Mouse (Mus musculus) myocyte (in vitro differentiated cells): ENCODE measurements at regions not wholly inside any gene's neighbourhood (a gene's known extent, or its start where the extent isn't known, plus 50 kb on each side); places are given as distances from the start of the nearest gene placed in this dataset.

ENCODE experiments used
- H3K27me3 ChIP-seq: one replicate; pipeline ENCODE4 v1.6.1; 2011; ENCODE audit not compliant: control insufficient read depth, insufficient read depth, insufficient read length
- H3K36me3 ChIP-seq: one replicate; pipeline ENCODE4 v1.6.1; 2011; ENCODE audit not compliant: control insufficient read depth, insufficient read depth
- H3K4me2 ChIP-seq: one replicate; pipeline ENCODE4 v1.6.1; 2011; ENCODE audit warnings: low read depth, control low read depth
- H3K4me3 ChIP-seq: one replicate; pipeline ENCODE4 v1.5.1; 2011; ENCODE audit warnings: mild to moderate bottlenecking, control low read depth, moderate library complexity
- H3K79me2 ChIP-seq: one replicate; pipeline ENCODE4 v1.6.1; 2011; ENCODE audit not compliant: control insufficient read depth, insufficient read depth
- H3ac ChIP-seq: one replicate; pipeline ENCODE4 v1.6.1; 2011; ENCODE audit not compliant: control insufficient read depth, insufficient read length
- CEBPB ChIP-seq: IDR thresholded peaks from 2 replicates; pipeline ENCODE4 v1.6.1; 2011; ENCODE audit warnings: mild to moderate bottlenecking, moderate library complexity; ENCODE audit not compliant: poor library complexity, insufficient read depth, severe bottlenecking
- E2F4 ChIP-seq: IDR thresholded peaks from one replicate; pipeline ENCODE4 v1.6.1; 2011; ENCODE audit warnings: mild to moderate bottlenecking, control low read depth, moderate library complexity; ENCODE audit not compliant: insufficient read depth
- MAX ChIP-seq: IDR thresholded peaks from one replicate; pipeline ENCODE4 v1.6.1; 2011; ENCODE audit warnings: low read depth, mild to moderate bottlenecking, control low read depth
- MYOD1 ChIP-seq, 3 experiments: IDR thresholded peaks; one replicate each; pipeline ENCODE4 v1.6.1; 2011; ENCODE audit warnings: control low read depth in 2 of 3, low read depth in 2 of 3, mild to moderate bottlenecking in 2 of 3, moderate library complexity in 1 of 3; ENCODE audit not compliant: insufficient read length in 2 of 3, control insufficient read depth in 1 of 3
- MYOG ChIP-seq, 3 experiments: IDR thresholded peaks; one replicate each; pipeline ENCODE4 v1.6.1; 2011; ENCODE audit warnings: control low read depth in 2 of 3, low read depth in 2 of 3, mild to moderate bottlenecking in 2 of 3; ENCODE audit not compliant: insufficient read length in 2 of 3, control insufficient read depth in 1 of 3, insufficient read depth in 1 of 3
- POLR2A ChIP-seq: IDR thresholded peaks from one replicate; pipeline ENCODE4 v1.6.1; 2011; ENCODE audit warnings: low read depth, mild to moderate bottlenecking, control low read depth, moderate library complexity; ENCODE audit not compliant: insufficient read length
- POLR2AphosphoS2 ChIP-seq: IDR thresholded peaks from one replicate; pipeline ENCODE4 v1.6.1; 2011; ENCODE audit warnings: low read depth, control low read depth; ENCODE audit not compliant: insufficient read length
- REST ChIP-seq: IDR thresholded peaks from one replicate; pipeline ENCODE4 v1.6.1; 2011; ENCODE audit warnings: mild to moderate bottlenecking, control low read depth, moderate library complexity; ENCODE audit not compliant: insufficient read depth, insufficient read length
- SRF ChIP-seq: IDR thresholded peaks from one replicate; pipeline ENCODE4 v1.6.1; 2011; ENCODE audit warnings: low read depth; ENCODE audit not compliant: control insufficient read depth, insufficient read length
- TCF12 ChIP-seq: IDR thresholded peaks from one replicate; pipeline ENCODE4 v1.6.1; 2011; ENCODE audit warnings: mild to moderate bottlenecking, control low read depth; ENCODE audit not compliant: poor library complexity, insufficient read depth, severe bottlenecking
- TCF3 ChIP-seq: IDR thresholded peaks from one replicate; pipeline ENCODE4 v1.6.1; 2011; ENCODE audit warnings: low read depth, control low read depth; ENCODE audit not compliant: insufficient read length
- USF1 ChIP-seq: IDR thresholded peaks from one replicate; pipeline ENCODE4 v1.6.1; 2011; ENCODE audit warnings: low read depth, mild to moderate bottlenecking, control low read depth, moderate library complexity

GRCm38 (mm10) chr10:72762964-72763363 is 108.3 kb downstream of the Zwint start:
- H3K79me2 ChIP-seq = no peaks in the 10 kb centered on the region

DNA sequence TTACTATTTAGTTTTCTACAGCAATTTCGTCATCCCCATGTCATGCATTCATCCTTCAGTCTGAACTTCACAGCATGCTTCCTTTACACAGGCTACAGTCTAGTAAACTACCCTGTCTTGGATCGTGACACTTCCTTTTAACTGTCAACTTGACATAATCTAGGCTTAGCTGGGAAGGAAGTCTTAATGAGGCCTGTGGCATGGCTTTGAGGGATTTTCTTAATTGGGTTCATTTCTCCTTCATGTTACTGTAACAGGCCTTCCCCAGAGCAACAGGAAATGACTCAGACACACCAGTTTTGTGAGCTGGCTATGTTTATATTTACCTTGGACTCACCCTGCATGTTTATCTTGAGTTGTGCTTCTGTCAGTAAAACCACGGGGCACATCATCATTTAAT is 123.7 kb downstream of the Zwint start:
- Histone ChIP-seq H3K4me3 (no peak overlapping the region), H3K27me3 (no peaks in the 10 kb centered on the region), H3K79me2 (no peaks in the 10 kb centered on the region), H3K36me3 (no peaks in the 10 kb centered on the region), H3ac (no peak overlapping the region), H3K4me2 (peak overlapping the region; percentile 16)
- no peak for TF ChIP-seq POLR2A
- 0 out of 2 replicates have a peak, but pooled peaks have one; percentile 11 for TF ChIP-seq CEBPB

More at GRCm38 (mm10) chr10:72762964-72763363, 108.3 kb downstream of the Zwint start:
- Histone ChIP-seq H3K27me3 (no peaks in the 10 kb centered on the region), H3K4me2 (no peak overlapping the region), H3K36me3 (no peaks in the 10 kb centered on the region), H3ac (no peak overlapping the region), H3K4me3 (no peak overlapping the region)
- no peak for TF ChIP-seq MYOG (IDR thresholded peaks at IDR 0.05; ENCODE audit: control insufficient read depth in 1 of 3, insufficient read depth in 1 of 3, insufficient read length in 2 of 3, low read depth in 2 of 3)
- TF ChIP-seq POLR2A = no peak
- TF ChIP-seq SRF = no peak
- no peak for TF ChIP-seq E2F4
- no peak for TF ChIP-seq TCF3
- TF ChIP-seq CEBPB = no peak
- no peak for TF ChIP-seq USF1
- TF ChIP-seq REST = no peak
- no peak for TF ChIP-seq TCF12
- TF ChIP-seq MYOD1 (IDR thresholded peaks at IDR 0.05; ENCODE audit: control insufficient read depth in 1 of 3, insufficient read length in 2 of 3, low read depth in 2 of 3) = no peak
- no peak for TF ChIP-seq POLR2AphosphoS2
- no peak for TF ChIP-seq MAX

DNA sequence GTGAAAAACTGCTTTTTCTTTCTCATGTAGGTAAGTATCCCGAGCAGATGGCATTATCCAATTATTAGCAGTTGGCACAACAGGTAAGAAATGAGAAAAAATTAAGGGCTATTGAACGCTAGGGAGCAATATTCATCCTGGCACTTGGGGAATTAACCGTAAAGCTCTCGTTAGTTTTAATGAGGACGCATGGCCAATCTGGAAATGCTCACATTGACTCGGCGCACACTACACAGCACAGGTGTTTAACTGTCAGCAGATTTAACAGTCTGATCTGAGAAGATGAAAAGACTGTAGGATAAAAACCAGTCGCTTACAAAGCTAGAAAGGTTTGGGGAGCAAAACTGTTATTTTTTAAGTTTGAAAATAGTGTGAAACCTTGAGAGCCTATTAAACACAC is 157.0 kb downstream of the Zwint start:
- Histone ChIP-seq H3K4me2 (no peak overlapping the region), H3K79me2 (no peaks in the 10 kb centered on the region), H3K27me3 (no peaks in the 10 kb centered on the region), H3K36me3 (no peaks in the 10 kb centered on the region), H3K4me3 (no peak overlapping the region), H3ac (no peak overlapping the region)
- no peak for TF ChIP-seq POLR2AphosphoS2
- TF ChIP-seq E2F4 = no peak
- TF ChIP-seq SRF = no peak
- TF ChIP-seq CEBPB = no peak
- TF ChIP-seq TCF3 = no peak
- TF ChIP-seq MYOG (IDR thresholded peaks at IDR 0.05; ENCODE audit: control insufficient read depth in 1 of 3, insufficient read depth in 1 of 3, insufficient read length in 2 of 3, low read depth in 2 of 3) = no peak
- TF ChIP-seq TCF12 = no peak
- TF ChIP-seq REST = no peak
- TF ChIP-seq POLR2A = no peak
- no peak for TF ChIP-seq MYOD1 (IDR thresholded peaks at IDR 0.05; ENCODE audit: control insufficient read depth in 1 of 3, insufficient read length in 2 of 3, low read depth in 2 of 3)
- no peak for TF ChIP-seq USF1

DNA sequence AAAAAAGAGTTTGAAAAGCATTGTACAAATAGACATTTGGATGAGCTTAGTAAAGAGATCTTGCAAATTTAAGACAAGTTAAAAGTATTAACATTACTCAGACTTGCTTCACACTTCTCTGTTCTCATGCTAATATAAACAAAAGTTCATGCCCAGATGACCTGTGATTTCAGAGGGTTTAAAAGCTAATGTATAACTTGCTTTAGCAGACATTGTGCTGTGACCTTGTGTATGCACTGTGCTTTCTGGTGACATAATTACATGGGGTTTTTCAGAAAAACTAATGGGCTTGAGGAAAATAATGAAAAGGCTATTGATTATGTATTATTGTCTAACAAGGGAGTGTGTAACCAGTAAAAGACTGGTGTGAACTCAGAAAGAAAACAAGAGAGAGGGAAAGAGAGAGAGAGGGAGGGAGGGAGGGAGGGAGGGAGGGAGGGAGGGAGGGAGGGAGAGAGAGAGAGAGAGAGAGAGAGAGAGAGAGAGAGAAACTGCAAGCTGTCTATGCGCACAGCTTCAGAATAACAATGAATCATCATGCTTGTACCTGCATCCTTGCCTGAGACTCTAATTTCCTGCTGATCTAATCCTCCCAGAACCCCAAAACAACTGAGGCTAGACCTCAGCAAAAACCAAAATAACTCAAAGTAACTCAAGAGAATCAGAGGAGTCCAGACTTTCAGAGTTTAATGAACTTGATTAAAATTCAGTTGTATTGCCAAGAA is 192.9 kb downstream of the Zwint start:
- H3K4me3 ChIP-seq = no peak overlapping the region
- no peaks in the 10 kb centered on the region for H3K36me3 ChIP-seq
- TF ChIP-seq POLR2AphosphoS2 (no peak), CEBPB (no peak), TCF3 (no peak), REST (no peak), MYOD1 (IDR thresholded peaks at IDR 0.05; ENCODE audit: control insufficient read depth in 1 of 3, insufficient read length in 2 of 3, low read depth in 2 of 3) (no peak), SRF (no peak), E2F4 (no peak), USF1 (no peak), TCF12 (no peak), POLR2A (no peak), MAX (no peak), MYOG (IDR thresholded peaks at IDR 0.05; ENCODE audit: control insufficient read depth in 1 of 3, insufficient read depth in 1 of 3, insufficient read length in 2 of 3, low read depth in 2 of 3) (no peak)
- H3K4me2 ChIP-seq = no peak overlapping the region
- H3ac ChIP-seq = no peak overlapping the region
- H3K79me2 ChIP-seq = no peaks in the 10 kb centered on the region
- H3K27me3 ChIP-seq = no peaks in the 10 kb centered on the region

DNA sequence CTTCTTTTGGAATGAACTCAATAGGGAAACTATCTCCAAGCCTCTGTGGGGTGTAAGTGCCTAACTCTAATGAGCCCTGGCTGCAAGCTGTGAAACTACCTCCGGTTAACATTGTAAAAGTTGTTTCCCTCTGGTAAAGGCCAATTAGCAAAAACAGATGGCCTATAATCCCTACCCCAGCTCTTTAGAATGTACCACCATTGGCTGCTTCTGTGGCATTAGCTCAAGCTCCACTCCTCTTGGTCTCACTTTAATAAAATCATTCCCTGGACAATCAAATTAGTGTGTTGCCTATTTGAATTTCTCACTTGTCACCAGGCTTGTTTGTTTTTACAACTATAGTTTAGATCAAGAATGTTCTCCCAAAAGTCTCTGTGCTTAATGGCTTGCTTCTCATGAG is 213.3 kb downstream of the Zwint start:
- TF ChIP-seq POLR2AphosphoS2 (no peak), TCF12 (no peak), REST (no peak), CEBPB (no peak)
- H3K79me2 ChIP-seq = no peaks in the 10 kb centered on the region
- H3K36me3 ChIP-seq = no peaks in the 10 kb centered on the region
- no peak overlapping the region for H3K4me3 ChIP-seq
- H3ac ChIP-seq = no peak overlapping the region
- H3K4me2 ChIP-seq = no peak overlapping the region
- H3K27me3 ChIP-seq = no peaks in the 10 kb centered on the region
